Mouse (Mus musculus) MEL (cell line): ENCODE data around the gene 1700001O22Rik. TPM values are rescaled to one million over a fixed set of nuclear protein-coding genes. Genes with fewer than 3 reads are reported as not detected.

Experiments used
- DNase-seq: peaks from one replicate; pipeline ENCODE4 v3.0.0; 2011; ENCODE audit warnings: low read depth, low spot score
- H3K27ac ChIP-seq: 2 replicates; pipeline ENCODE4 v1.5.1; 2012; ENCODE audit warnings: low read depth, mild to moderate bottlenecking, control low read depth, low read length, moderate library complexity; ENCODE audit not compliant: control insufficient read depth
- H3K27me3 ChIP-seq, 2 experiments: fragments of 150-350 bp in 1 of 2; sonication (generic) in 1 of 2; 2 replicates each; pipeline ENCODE4 v1.6.1; 2012; ENCODE audit warnings: low read length in 2 of 2, mild to moderate bottlenecking in 2 of 2, improper control_type of control experiment in 1 of 2, moderate library complexity in 1 of 2; ENCODE audit not compliant: insufficient read depth in 2 of 2, control insufficient read depth in 1 of 2
- H3K36me3 ChIP-seq, 2 experiments: 2 replicates each; pipeline ENCODE4 v1.6.1; 2012 to 2014; ENCODE audit warnings: low read length in 2 of 2, improper control_type of control experiment in 1 of 2, inconsistent platforms in 1 of 2, mild to moderate bottlenecking in 1 of 2; ENCODE audit not compliant: insufficient read depth in 2 of 2, control insufficient read depth in 1 of 2
- H3K4me1 ChIP-seq, 2 experiments: fragments of 150-350 bp in 1 of 2; sonication (generic) in 1 of 2; 2 replicates each; pipeline ENCODE4 v1.6.1; 2012; ENCODE audit warnings: low read length in 2 of 2, improper control_type of control experiment in 1 of 2, mild to moderate bottlenecking in 1 of 2; ENCODE audit not compliant: insufficient read depth in 2 of 2, control insufficient read depth in 1 of 2
- H3K4me3 ChIP-seq, 2 experiments: fragments of 150-350 bp in 1 of 2; sonication (generic) in 1 of 2; 2 replicates each; pipeline ENCODE4 v1.5.1; 2012; ENCODE audit warnings: low read depth in 2 of 2, low read length in 2 of 2, mild to moderate bottlenecking in 2 of 2, moderate library complexity in 2 of 2, control low read depth in 1 of 2, improper control_type of control experiment in 1 of 2; ENCODE audit not compliant: control insufficient read depth in 1 of 2, insufficient read depth in 1 of 2
- H3K79me2 ChIP-seq: 2 replicates; pipeline ENCODE4 v1.6.1; 2012; ENCODE audit warnings: mild to moderate bottlenecking, low read length, moderate library complexity; ENCODE audit not compliant: control insufficient read depth, poor library complexity, insufficient read depth
- H3K9ac ChIP-seq: 2 replicates; pipeline ENCODE4 v1.6.1; 2012; ENCODE audit warnings: low read depth, mild to moderate bottlenecking, control low read depth, low read length, moderate library complexity; ENCODE audit not compliant: control insufficient read depth, poor library complexity, severe bottlenecking
- H3K9me3 ChIP-seq: fragments of 150-350 bp; sonication (generic); replicated peaks from 2 replicates; pipeline ENCODE4 v1.6.1; 2012; ENCODE audit warnings: mild to moderate bottlenecking, low read length, improper control_type of control experiment, moderate library complexity; ENCODE audit not compliant: insufficient read depth
- CHD2 ChIP-seq: IDR thresholded peaks from 2 replicates; pipeline ENCODE4 v1.6.1; 2011; ENCODE audit warnings: low read length, improper control_type of control experiment
- E2F4 ChIP-seq: IDR thresholded peaks from 2 replicates; pipeline ENCODE4 v1.6.1; 2011; ENCODE audit warnings: low read depth, low read length, improper control_type of control experiment, borderline replicate concordance
- ELF1 ChIP-seq: IDR thresholded peaks from 2 replicates; pipeline ENCODE4 v1.6.1; 2014; ENCODE audit warnings: low read depth, mild to moderate bottlenecking, inconsistent platforms, low read length, improper control_type of control experiment, moderate library complexity
- EP300 ChIP-seq, 2 experiments: IDR thresholded peaks; 2 replicates each; pipeline ENCODE4 v1.6.1; 2011; ENCODE audit warnings: improper control_type of control experiment in 2 of 2, low read length in 2 of 2, low read depth in 1 of 2, mild to moderate bottlenecking in 1 of 2
- ETS1 ChIP-seq: IDR thresholded peaks from 2 replicates; pipeline ENCODE4 v1.6.1; 2012; ENCODE audit warnings: low read depth, mild to moderate bottlenecking, inconsistent platforms, low read length, improper control_type of control experiment, moderate library complexity
- GABPA ChIP-seq: IDR thresholded peaks from 2 replicates; pipeline ENCODE4 v1.6.1; 2012; ENCODE audit warnings: low read depth, mild to moderate bottlenecking, inconsistent platforms, low read length, improper control_type of control experiment, moderate library complexity
- HCFC1 ChIP-seq: IDR thresholded peaks from 2 replicates; pipeline ENCODE4 v1.6.1; 2012; ENCODE audit warnings: low read depth, mild to moderate bottlenecking, inconsistent platforms, low read length, improper control_type of control experiment, moderate library complexity
- MAFK ChIP-seq: IDR thresholded peaks from 2 replicates; pipeline ENCODE4 v1.6.1; 2011; ENCODE audit warnings: low read depth, mild to moderate bottlenecking, low read length, improper control_type of control experiment, borderline replicate concordance
- MAZ ChIP-seq: IDR thresholded peaks from 2 replicates; pipeline ENCODE4 v1.6.1; 2012; ENCODE audit warnings: low read depth, mild to moderate bottlenecking, inconsistent platforms, low read length, improper control_type of control experiment
- MEF2A ChIP-seq: IDR thresholded peaks from 2 replicates; pipeline ENCODE4 v1.6.1; 2014; ENCODE audit warnings: low read depth, mild to moderate bottlenecking, inconsistent platforms, low read length, improper control_type of control experiment; ENCODE audit not compliant: poor library complexity, insufficient replicate concordance, severe bottlenecking; ENCODE audit errors: extremely low read depth
- MXI1 ChIP-seq: IDR thresholded peaks from 2 replicates; pipeline ENCODE4 v1.6.1; 2011; ENCODE audit warnings: mild to moderate bottlenecking, low read depth, low read length, improper control_type of control experiment
- NELFE ChIP-seq: IDR thresholded peaks from 2 replicates; pipeline ENCODE4 v1.6.1; 2011; ENCODE audit warnings: low read depth, low read length, improper control_type of control experiment
- NRF1 ChIP-seq: IDR thresholded peaks from 2 replicates; pipeline ENCODE4 v1.6.1; 2014; ENCODE audit warnings: low read depth, mild to moderate bottlenecking, inconsistent platforms, low read length, improper control_type of control experiment, moderate library complexity; ENCODE audit not compliant: poor library complexity, insufficient read depth, severe bottlenecking
- POLR2A ChIP-seq, 2 experiments: IDR thresholded peaks; 2 replicates each; pipeline ENCODE4 v1.6.1; 2011 to 2012; ENCODE audit warnings: low read length in 2 of 2, mild to moderate bottlenecking in 2 of 2, control low read depth in 1 of 2, improper control_type of control experiment in 1 of 2, low read depth in 1 of 2, moderate library complexity in 1 of 2; ENCODE audit not compliant: control insufficient read depth in 1 of 2, insufficient read depth in 1 of 2, poor library complexity in 1 of 2
- POLR2AphosphoS5 ChIP-seq: IDR thresholded peaks from 2 replicates; pipeline ENCODE4 v1.6.1; 2012; ENCODE audit warnings: low read depth, borderline replicate concordance, mild to moderate bottlenecking, inconsistent platforms, low read length, moderate library complexity, mixed read lengths
- SMC3 ChIP-seq: IDR thresholded peaks from 2 replicates; pipeline ENCODE4 v1.6.1; 2011; ENCODE audit warnings: low read depth, low read length, improper control_type of control experiment
- TAL1 ChIP-seq: IDR thresholded peaks from 2 replicates; pipeline ENCODE4 v1.6.1; 2012; ENCODE audit warnings: mild to moderate bottlenecking, inconsistent platforms, low read length, moderate library complexity, mixed read lengths
- TBP ChIP-seq: IDR thresholded peaks from 2 replicates; pipeline ENCODE4 v1.8.0; 2011; ENCODE audit warnings: low read depth, low read length, improper control_type of control experiment
- USF2 ChIP-seq, 2 experiments: IDR thresholded peaks; 2 replicates each; pipeline ENCODE4 v1.6.1; 2011 to 2012; ENCODE audit warnings: improper control_type of control experiment in 2 of 2, low read length in 2 of 2, borderline replicate concordance in 1 of 2, inconsistent platforms in 1 of 2, low read depth in 1 of 2, mild to moderate bottlenecking in 1 of 2; ENCODE audit not compliant: insufficient read depth in 1 of 2
- ZMIZ1 ChIP-seq: IDR thresholded peaks from 2 replicates; pipeline ENCODE4 v1.6.1; 2012; ENCODE audit warnings: low read depth, mild to moderate bottlenecking, inconsistent platforms, low read length, improper control_type of control experiment, moderate library complexity
- polyA plus RNA-seq, 2 experiments: library from polyadenylated mRNA; stranded (reverse) in 1 of 2; unstranded in 1 of 2; fragments of >175 nt in 1 of 2; fragments of >200 nt in 1 of 2; gene quantifications; 2 replicates each; pipeline versions ENCODE4 v1.2.1 to v1.2.4; 2012; ENCODE audit warnings: low replicate concordance in 2 of 2, low read depth in 1 of 2; ENCODE audit not compliant: insufficient read length in 2 of 2, insufficient read depth in 1 of 2, missing spikeins in 1 of 2
- total RNA-seq: library from RNA; depleted of rRNA; stranded (reverse); fragments of 300-350 nt; gene quantifications from 2 replicates; pipeline ENCODE4 v1.2.3, GENCODE M21; 2012

The 1700001O22Rik gene
- total and polyA plus RNA-seq, 3 experiments = 0.50 to 1.8 TPM; not detected in 1

GRCm38 (mm10) chr2:30845152-30846070 is 42.0 kb upstream of the 1700001O22Rik start:
- peaks cover 4 to 7% of the 10 kb centered on the region in 2 experiments for H3K27me3 ChIP-seq
- no peaks in the 10 kb centered on the region for H3K36me3 ChIP-seq
- H3K27ac ChIP-seq = no peak overlapping the region
- no peak for DNase-seq
- no peaks in the 10 kb centered on the region for H3K4me1 ChIP-seq
- H3K9me3 ChIP-seq = no peaks in the 10 kb centered on the region
- no peaks in the 10 kb centered on the region for H3K79me2 ChIP-seq
- H3K4me3 ChIP-seq = no peak overlapping the region
- no peak overlapping the region for H3K9ac ChIP-seq
- TF ChIP-seq E2F4 (no peak), USF2 (IDR thresholded peaks at IDR 0.05; ENCODE audit: borderline replicate concordance in 1 of 2, insufficient read depth in 1 of 2, low read depth in 1 of 2, low read length in 2 of 2) (no peak), MXI1 (no peak), ELF1 (no peak)

GRCm38 (mm10) chr2:30842615-30843014 is 39.2 kb upstream of the 1700001O22Rik start:
- no peak overlapping the region for H3K27ac ChIP-seq
- DNase-seq = no peak
- no peak overlapping the region for H3K9ac ChIP-seq
- H3K36me3 ChIP-seq = no peaks in the 10 kb centered on the region
- H3K4me1 ChIP-seq = no peaks in the 10 kb centered on the region
- peaks cover 7 to 12% of the 10 kb centered on the region in 2 experiments for H3K27me3 ChIP-seq
- TF ChIP-seq MXI1 (no peak), ETS1 (no peak), HCFC1 (no peak), NRF1 (no peak), MAZ (no peak), NELFE (no peak), TAL1 (no peak), MEF2A (no peak), POLR2AphosphoS5 (no peak), SMC3 (no peak), POLR2A (IDR thresholded peaks at IDR 0.05; ENCODE audit: control insufficient read depth in 1 of 2, insufficient read depth in 1 of 2, low read depth in 1 of 2, low read length in 2 of 2, poor library complexity in 1 of 2) (no peak), E2F4 (no peak), EP300 (IDR thresholded peaks at IDR 0.05; ENCODE audit: low read depth in 1 of 2, low read length in 2 of 2) (no peak), ZMIZ1 (no peak), MAFK (no peak), TBP (no peak), GABPA (no peak), CHD2 (no peak)
- TF ChIP-seq, all 39 proteins: peak for 0
- Histone ChIP-seq H3K79me2 (no peaks in the 10 kb centered on the region), H3K9me3 (no peaks in the 10 kb centered on the region), H3K4me3 (no peak overlapping the region)
